11 mouse cellular contexts compared by ENCODE assay signal in genomic region chr8:45002686-45003085, GRCm38 (mm10).
DNase-seq lines count a peak whose midpoint lies in the region; ATAC-seq and TF ChIP-seq lines count a peak whose summit lies in the region.
"Had no signal": no experiment of that assay in that cellular context is flagged by ENCODE, and none has a peak within 500 bp of the region (broad histone marks: within the 10 kb centered on the region; RNA-seq: fewer than 3 reads in every experiment).

No protein-coding gene starts in this region.

- no peaks in the 10 kb centered on the region for H3K36me3 ChIP-seq in forebrain, embryonic 14.5 days (ENCODE audit: control insufficient read depth, insufficient read depth, low read length)
- no peaks in the 10 kb centered on the region for H3K36me3 ChIP-seq in forebrain, postnatal 0 days (ENCODE audit: insufficient read depth)
- H3K36me3 ChIP-seq in kidney, embryonic 15.5 days, result peaks cover 7% of the 10 kb centered on the region; the same call in 1 of the 2 replicates

- no peak overlapping the region for H3K9ac ChIP-seq in forebrain, embryonic 14.5 days (ENCODE audit: low read length)
- H3K9ac ChIP-seq in forebrain, postnatal 0 days, result no peak overlapping the region
- no peak overlapping the region for H3K9ac ChIP-seq in kidney, embryonic 15.5 days

- 26% methylated on average over 4 of the region's 4 CpGs for WGBS in forebrain, embryonic 14.5 days
- 31% methylated on average over 4 of the region's 4 CpGs for WGBS in forebrain, postnatal 0 days
- 71% methylated on average over 4 of the region's 4 CpGs for WGBS in kidney, embryonic 15.5 days

- peaks cover 26% of the 10 kb centered on the region for H3K4me1 ChIP-seq in forebrain, embryonic 14.5 days (ENCODE audit: control insufficient read depth, insufficient read depth, low read length)
- 0 out of 2 replicates have a peak, but pooled peaks cover 10% of the 10 kb centered on the region for H3K4me1 ChIP-seq in forebrain, postnatal 0 days (ENCODE audit: insufficient read depth)
- peaks cover 59% of the 10 kb centered on the region for H3K4me1 ChIP-seq in kidney, embryonic 15.5 days

- ATAC-seq in forebrain, embryonic 14.5 days, result no peak
- ATAC-seq in forebrain, postnatal 0 days, result no peak
- ATAC-seq in kidney, embryonic 15.5 days (replicated peaks; ENCODE audit: low FRiP score), result no peak
- ATAC-seq: lung, postnatal 0 days had no signal

- H3K27me3 ChIP-seq in forebrain, embryonic 14.5 days (replicated peaks; ENCODE audit: control insufficient read depth, insufficient read depth, low read length), result no peaks in the 10 kb centered on the region
- H3K27me3 ChIP-seq in forebrain, postnatal 0 days (ENCODE audit: insufficient read depth, low read length), result no peaks in the 10 kb centered on the region
- H3K27me3 ChIP-seq in kidney, embryonic 15.5 days, result no peaks in the 10 kb centered on the region

- H3K9me3 ChIP-seq in forebrain, embryonic 14.5 days (replicated peaks; ENCODE audit: control insufficient read depth, low read length), result no peaks in the 10 kb centered on the region
- no peaks in the 10 kb centered on the region for H3K9me3 ChIP-seq in forebrain, postnatal 0 days (ENCODE audit: low read length)
- H3K9me3 ChIP-seq in kidney, embryonic 15.5 days (replicated peaks), result no peaks in the 10 kb centered on the region

- no peak for TF ChIP-seq CTCF in forebrain, postnatal 0 days (IDR thresholded peaks at IDR 0.05; ENCODE audit: low read depth)

- no peak overlapping the region for H3K4me3 ChIP-seq in forebrain, embryonic 14.5 days (ENCODE audit: low read depth, low read length)
- no peak overlapping the region for H3K4me3 ChIP-seq in forebrain, postnatal 0 days (ENCODE audit: low read depth, low read length)
- H3K4me3 ChIP-seq in kidney, embryonic 15.5 days (replicated peaks), result no peak overlapping the region

- DNase-seq in forebrain, embryonic 14.5 days (ENCODE audit: low spot score), result peak; percentile 71
- no peak for DNase-seq in forebrain, postnatal 0 days
- no peak for DNase-seq in kidney, adult 18-20 months
- peak; percentile 52 for DNase-seq in right cerebral cortex, postnatal 4 days
- no peak for DNase-seq in right cerebral cortex, postnatal 36 days (ENCODE audit: low spot score in 2 of 2)
- no peak for DNase-seq in frontal cortex, postnatal 14 days (ENCODE audit: low spot score in 2 of 2)
- DNase-seq in MN1 (ENCODE audit: low spot score), result no peak
- DNase-seq: thymus, postnatal 36 days had no signal

- no peak overlapping the region for H3K27ac ChIP-seq in forebrain, embryonic 14.5 days (ENCODE audit: low read depth, low read length)
- no peak overlapping the region for H3K27ac ChIP-seq in forebrain, postnatal 0 days (ENCODE audit: low read depth, low read length)
- peak overlapping the region; percentile 49; the same call in 1 of the 2 replicates for H3K27ac ChIP-seq in kidney, embryonic 15.5 days

- no peak overlapping the region for H3K4me2 ChIP-seq in forebrain, embryonic 14.5 days (ENCODE audit: low read length)
- no peak overlapping the region for H3K4me2 ChIP-seq in forebrain, postnatal 0 days (ENCODE audit: low read depth)
- H3K4me2 ChIP-seq in kidney, embryonic 15.5 days, result no peak overlapping the region
- H3K4me2 ChIP-seq: liver, embryonic 11.5 days had no signal

Comparison
In these comparisons a context has a peak if more than half of its experiments do, and no peak if none do; other contexts are left out.
1. DNase-seq: peak in forebrain, embryonic 14.5 days (single experiment) and right cerebral cortex, postnatal 4 days (single experiment); none in forebrain, postnatal 0 days (single experiment), kidney, adult 18-20 months (single experiment), right cerebral cortex, postnatal 36 days (0 of 2), frontal cortex, postnatal 14 days (0 of 2) and MN1 (single experiment).